Mouse (Mus musculus): ENCODE results near the gene Syf2. TPM values are rescaled to one million over a fixed set of nuclear protein-coding genes. Genes with fewer than 3 reads are reported as not detected.
A peak's percentile ranks its signal among the peaks of the same experiment; 100 is the strongest.

The Syf2 gene
- polyA plus RNA-seq, 1 experiment from 2014 or later, result 82.6 TPM

GRCm38 (mm10) chr4:134967887-134968604 is 37.3 kb downstream of the Syf2 start:
- ATAC-seq (ENCODE audit: low FRiP score, low TSS enrichment), result peak; percentile 51
- no peak overlapping the region for H3K4me3 ChIP-seq (ENCODE audit: low read length)
- H3K27me3 ChIP-seq (ENCODE audit: insufficient read depth, low read length), result no peaks in the 10 kb centered on the region
- no peaks in the 10 kb centered on the region for H3K36me3 ChIP-seq (ENCODE audit: insufficient read depth, low read length)
- no peaks in the 10 kb centered on the region; the same call in 1 of the 2 replicates for H3K9me3 ChIP-seq (ENCODE audit: low read length)
- H3K9ac ChIP-seq (replicated peaks; ENCODE audit: low read length), result no peak overlapping the region
- 56% methylated on average over 20 of the region's 20 CpGs for WGBS
- H3K4me1 ChIP-seq (ENCODE audit: insufficient read depth, low read length), result peaks cover 10% of the 10 kb centered on the region
- no peak overlapping the region for H3K4me2 ChIP-seq (replicated peaks; ENCODE audit: low read depth, low read length)
- H3K27ac ChIP-seq (ENCODE audit: low read length), result no peak overlapping the region

DNA sequence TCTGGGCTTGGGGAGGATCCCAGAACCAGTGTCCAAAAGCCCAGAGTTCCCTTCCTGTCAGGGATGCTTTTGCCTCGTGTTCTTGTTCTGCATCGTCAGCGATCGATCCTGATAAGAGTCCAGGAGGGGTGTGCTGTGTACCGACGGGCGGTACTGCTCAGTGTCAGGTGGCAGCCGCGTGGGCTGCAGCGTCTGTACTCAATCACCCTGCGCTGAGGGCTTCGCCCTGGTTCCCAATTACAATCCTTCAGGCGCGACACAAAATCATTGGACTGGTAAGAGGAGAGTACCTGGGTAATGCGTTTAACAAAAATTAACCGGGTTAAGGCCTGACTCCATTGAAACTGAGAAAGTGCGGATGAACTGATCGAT is 37.9 kb downstream of the Syf2 start:
- Histone ChIP-seq H3K9me3 (ENCODE audit: low read length) (no peaks in the 10 kb centered on the region; the same call in 1 of the 2 replicates), H3K9ac (replicated peaks; ENCODE audit: low read length) (no peak overlapping the region), H3K36me3 (ENCODE audit: insufficient read depth, low read length) (no peaks in the 10 kb centered on the region), H3K4me2 (replicated peaks; ENCODE audit: low read depth, low read length) (no peak overlapping the region), H3K27me3 (ENCODE audit: insufficient read depth, low read length) (no peaks in the 10 kb centered on the region), H3K27ac (ENCODE audit: low read length) (no peak overlapping the region), H3K4me3 (ENCODE audit: low read length) (no peak overlapping the region), H3K4me1 (ENCODE audit: insufficient read depth, low read length) (peaks cover 8% of the 10 kb centered on the region)
- ATAC-seq (ENCODE audit: low FRiP score, low TSS enrichment), result peak; percentile 63
- 32% methylated on average over 18 of the region's 18 CpGs for WGBS

GRCm38 (mm10) chr4:134975261-134975928 is 44.7 kb downstream of the Syf2 start:
- Histone ChIP-seq H3K27me3 (ENCODE audit: insufficient read depth, low read length) (no peaks in the 10 kb centered on the region), H3K9ac (replicated peaks; ENCODE audit: low read length) (no peak overlapping the region), H3K36me3 (ENCODE audit: insufficient read depth, low read length) (no peaks in the 10 kb centered on the region), H3K4me1 (ENCODE audit: insufficient read depth, low read length) (no peaks in the 10 kb centered on the region), H3K27ac (ENCODE audit: low read length) (no peak overlapping the region), H3K4me3 (ENCODE audit: low read length) (no peak overlapping the region), H3K4me2 (replicated peaks; ENCODE audit: low read depth, low read length) (no peak overlapping the region), H3K9me3 (ENCODE audit: low read length) (no peaks in the 10 kb centered on the region; the same call in 1 of the 2 replicates)
- ATAC-seq (ENCODE audit: low FRiP score, low TSS enrichment), result 0 out of 2 replicates have a peak, but pooled peaks have one; percentile 57
- WGBS, result 30% methylated on average over 14 of the region's 14 CpGs

DNA sequence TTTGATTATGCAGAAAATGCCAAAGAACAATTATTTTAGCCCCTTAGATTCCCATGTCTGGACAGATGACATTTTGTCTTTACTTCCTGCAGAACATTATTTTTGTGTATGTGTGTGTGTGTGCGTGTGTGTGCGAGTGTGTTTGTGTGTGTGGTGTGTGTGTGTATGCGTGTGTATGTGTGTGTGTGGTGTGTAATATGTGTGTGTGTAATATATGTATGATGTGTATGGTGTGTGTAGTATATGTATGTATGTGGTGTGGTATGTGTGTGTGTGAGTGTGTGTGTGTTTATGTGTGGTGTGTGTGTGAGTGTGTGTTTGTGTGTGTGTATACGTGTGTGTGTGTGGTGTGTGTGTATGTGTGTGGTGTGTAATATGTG is 45.2 kb downstream of the Syf2 start:
- no peak for ATAC-seq (ENCODE audit: low FRiP score, low TSS enrichment)
- 89% methylated on average over 4 of the region's 4 CpGs for WGBS
- Histone ChIP-seq H3K4me3 (ENCODE audit: low read length) (no peak overlapping the region), H3K9me3 (ENCODE audit: low read length) (no peaks in the 10 kb centered on the region; the same call in 1 of the 2 replicates), H3K27ac (ENCODE audit: low read length) (no peak overlapping the region), H3K4me1 (ENCODE audit: insufficient read depth, low read length) (no peaks in the 10 kb centered on the region), H3K36me3 (ENCODE audit: insufficient read depth, low read length) (no peaks in the 10 kb centered on the region), H3K4me2 (replicated peaks; ENCODE audit: low read depth, low read length) (no peak overlapping the region), H3K9ac (replicated peaks; ENCODE audit: low read length) (no peak overlapping the region), H3K27me3 (ENCODE audit: insufficient read depth, low read length) (no peaks in the 10 kb centered on the region)

DNA sequence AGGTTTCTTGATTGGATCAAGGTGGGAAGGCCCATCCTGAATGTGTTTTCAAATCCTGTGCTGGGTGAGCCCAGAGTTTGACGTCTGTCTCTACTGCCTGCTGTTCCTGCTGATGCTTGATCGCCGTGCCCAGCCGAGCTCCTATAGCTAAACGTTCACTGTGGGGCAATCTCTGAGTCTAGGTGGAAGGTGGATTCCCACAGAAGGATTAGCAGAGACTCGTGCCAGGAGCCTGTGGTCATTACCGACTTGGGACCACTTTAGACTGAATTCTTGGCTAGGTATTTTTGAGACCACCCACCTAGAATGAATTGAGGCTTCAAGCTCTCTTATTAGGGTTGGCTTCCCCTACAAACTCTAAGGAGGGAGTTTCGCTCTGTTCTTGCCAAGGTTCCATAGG is 48.2 kb downstream of the Syf2 start:
- H3K27ac ChIP-seq (ENCODE audit: low read length), result no peak overlapping the region
- 71% methylated on average over 8 of the region's 8 CpGs for WGBS
- no peak overlapping the region for H3K4me2 ChIP-seq (replicated peaks; ENCODE audit: low read depth, low read length)
- H3K9ac ChIP-seq (replicated peaks; ENCODE audit: low read length), result no peak overlapping the region
- H3K36me3 ChIP-seq (ENCODE audit: insufficient read depth, low read length), result no peaks in the 10 kb centered on the region
- no peak for ATAC-seq (ENCODE audit: low FRiP score, low TSS enrichment)
- no peaks in the 10 kb centered on the region for H3K9me3 ChIP-seq (ENCODE audit: low read length)
- no peak overlapping the region for H3K4me3 ChIP-seq (ENCODE audit: low read length)
- no peaks in the 10 kb centered on the region for H3K27me3 ChIP-seq (ENCODE audit: insufficient read depth, low read length)
- H3K4me1 ChIP-seq (ENCODE audit: insufficient read depth, low read length), result no peaks in the 10 kb centered on the region

GRCm38 (mm10) chr4:134981959-134982431 is 51.3 kb downstream of the Syf2 start:
- no peak for ATAC-seq (ENCODE audit: low FRiP score, low TSS enrichment)
- Histone ChIP-seq H3K4me1 (ENCODE audit: insufficient read depth, low read length) (no peaks in the 10 kb centered on the region), H3K9me3 (ENCODE audit: low read length) (no peaks in the 10 kb centered on the region), H3K27me3 (ENCODE audit: insufficient read depth, low read length) (no peaks in the 10 kb centered on the region), H3K9ac (replicated peaks; ENCODE audit: low read length) (no peak overlapping the region), H3K36me3 (ENCODE audit: insufficient read depth, low read length) (no peaks in the 10 kb centered on the region), H3K27ac (ENCODE audit: low read length) (no peak overlapping the region), H3K4me3 (ENCODE audit: low read length) (no peak overlapping the region), H3K4me2 (replicated peaks; ENCODE audit: low read depth, low read length) (no peak overlapping the region)
- 53% methylated on average over 7 of the region's 7 CpGs for WGBS

GRCm38 (mm10) chr4:134983136-134983535 is 52.4 kb downstream of the Syf2 start:
- no peaks in the 10 kb centered on the region for H3K27me3 ChIP-seq (ENCODE audit: insufficient read depth, low read length)
- H3K36me3 ChIP-seq (ENCODE audit: insufficient read depth, low read length), result no peaks in the 10 kb centered on the region
- no peak for ATAC-seq (ENCODE audit: low FRiP score, low TSS enrichment)
- H3K27ac ChIP-seq (ENCODE audit: low read length), result no peak overlapping the region
- no peaks in the 10 kb centered on the region for H3K4me1 ChIP-seq (ENCODE audit: insufficient read depth, low read length)
- no peak overlapping the region for H3K4me2 ChIP-seq (replicated peaks; ENCODE audit: low read depth, low read length)
- H3K9me3 ChIP-seq (ENCODE audit: low read length), result no peaks in the 10 kb centered on the region
- 69% methylated on average over 5 of the region's 5 CpGs for WGBS
- H3K9ac ChIP-seq (replicated peaks; ENCODE audit: low read length), result no peak overlapping the region
- no peak overlapping the region for H3K4me3 ChIP-seq (ENCODE audit: low read length)

- Histone ChIP-seq H3K27me3 (ENCODE audit: insufficient read depth, low read length) (no peaks in the 10 kb centered on the region), H3K9me3 (ENCODE audit: low read length) (no peaks in the 10 kb centered on the region), H3K4me2 (replicated peaks; ENCODE audit: low read depth, low read length) (no peak overlapping the region), H3K9ac (replicated peaks; ENCODE audit: low read length) (no peak overlapping the region), H3K36me3 (ENCODE audit: insufficient read depth, low read length) (no peaks in the 10 kb centered on the region), H3K4me3 (ENCODE audit: low read length) (no peak overlapping the region), H3K27ac (ENCODE audit: low read length) (no peak overlapping the region), H3K4me1 (ENCODE audit: insufficient read depth, low read length) (no peaks in the 10 kb centered on the region)
- ATAC-seq (ENCODE audit: low FRiP score, low TSS enrichment), result no peak
- WGBS, result 78% methylated on average over 3 of the region's 3 CpGs
These were observed 53.9 kb downstream of the Syf2 start for GRCm38 (mm10) chr4:134984555-134984954.

DNA sequence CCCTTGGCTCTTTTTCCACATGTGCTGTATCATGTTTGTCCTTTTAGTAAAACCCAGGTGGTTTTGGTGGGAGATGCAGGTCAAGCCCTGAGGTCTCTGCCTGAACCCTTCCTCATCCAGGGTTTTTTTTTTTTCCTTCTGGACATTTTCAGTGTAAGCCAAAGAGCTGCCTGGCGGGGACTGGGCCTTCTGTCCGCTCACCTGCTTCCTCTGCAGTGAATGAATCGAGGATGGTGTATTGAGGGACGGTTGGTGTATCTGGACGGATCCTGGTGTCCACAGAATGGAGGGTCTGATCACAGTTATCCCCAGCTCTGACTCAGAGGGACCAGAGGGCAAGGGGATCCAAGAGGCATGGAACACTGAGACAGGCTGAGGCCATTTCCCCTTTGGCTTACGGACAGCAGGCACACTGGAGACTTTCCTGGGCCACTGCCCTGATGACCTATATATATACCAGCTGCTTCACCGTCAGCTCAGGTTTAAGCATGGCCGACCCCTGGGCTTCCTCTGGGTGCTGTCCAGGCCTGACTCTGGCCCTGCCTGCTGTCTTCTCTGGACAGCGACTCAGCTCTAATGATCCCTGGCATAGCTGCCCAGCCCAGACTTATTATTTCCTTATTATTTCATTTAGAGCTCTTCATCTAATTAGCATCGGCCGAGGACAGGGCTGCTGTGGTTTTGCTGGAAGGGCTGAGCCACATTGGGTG is 55.1 kb downstream of the Syf2 start:
- no peak overlapping the region for H3K4me2 ChIP-seq (replicated peaks; ENCODE audit: low read depth, low read length)
- no peak for ATAC-seq (ENCODE audit: low FRiP score, low TSS enrichment)
- H3K4me1 ChIP-seq (ENCODE audit: insufficient read depth, low read length), result no peaks in the 10 kb centered on the region
- H3K9me3 ChIP-seq (ENCODE audit: low read length), result no peaks in the 10 kb centered on the region
- H3K9ac ChIP-seq (replicated peaks; ENCODE audit: low read length), result no peak overlapping the region
- no peak overlapping the region for H3K27ac ChIP-seq (ENCODE audit: low read length)
- no peak overlapping the region for H3K4me3 ChIP-seq (ENCODE audit: low read length)
- no peaks in the 10 kb centered on the region for H3K36me3 ChIP-seq (ENCODE audit: insufficient read depth, low read length)
- H3K27me3 ChIP-seq (ENCODE audit: insufficient read depth, low read length), result no peaks in the 10 kb centered on the region
- WGBS, result 75% methylated on average over 11 of the region's 11 CpGs

- Histone ChIP-seq H3K27me3 (ENCODE audit: insufficient read depth, low read length) (no peaks in the 10 kb centered on the region), H3K4me3 (ENCODE audit: low read length) (no peak overlapping the region), H3K36me3 (ENCODE audit: insufficient read depth, low read length) (no peaks in the 10 kb centered on the region), H3K4me1 (ENCODE audit: insufficient read depth, low read length) (no peaks in the 10 kb centered on the region), H3K27ac (ENCODE audit: low read length) (no peak overlapping the region), H3K9me3 (ENCODE audit: low read length) (no peaks in the 10 kb centered on the region), H3K9ac (replicated peaks; ENCODE audit: low read length) (no peak overlapping the region), H3K4me2 (replicated peaks; ENCODE audit: low read depth, low read length) (no peak overlapping the region)
- no peak for ATAC-seq (ENCODE audit: low FRiP score, low TSS enrichment)
- 46% methylated on average over 4 of the region's 4 CpGs for WGBS
These were observed 55.6 kb downstream of the Syf2 start for GRCm38 (mm10) chr4:134986336-134986635.
